Mouse (Mus musculus) midbrain, embryonic 16.5 days (tissue): ENCODE measurements around the gene Spata2. TPM values are rescaled to one million over a fixed set of nuclear protein-coding genes. Genes with fewer than 3 reads are reported as not detected.

ENCODE experiments used
- ATAC-seq: fragments of 200-750 bp; cut with Nextera tagmentation; 2 replicates; pipeline ENCODE4 v1.8.0; 2017; ENCODE audit warnings: moderate TSS enrichment
- H3K27ac ChIP-seq: fragments of 300-500 bp; sonication (generic); 2 replicates; pipeline ENCODE4 v1.5.1; 2014; ENCODE audit warnings: mild to moderate bottlenecking, low read length, mixed read lengths
- H3K27me3 ChIP-seq: fragments of 300-500 bp; sonication (generic); 2 replicates; pipeline ENCODE4 v1.6.1; 2014; ENCODE audit warnings: low read depth, low read length, mixed read lengths; ENCODE audit not compliant: control insufficient read depth, insufficient read depth
- H3K36me3 ChIP-seq: fragments of 300-500 bp; sonication (generic); 2 replicates; pipeline ENCODE4 v1.6.1; 2014; ENCODE audit warnings: mild to moderate bottlenecking, low read length, moderate library complexity, mixed read lengths; ENCODE audit not compliant: control insufficient read depth, insufficient read depth
- H3K4me1 ChIP-seq: fragments of 300-500 bp; sonication (generic); 2 replicates; pipeline ENCODE4 v1.6.1; 2014; ENCODE audit warnings: mild to moderate bottlenecking, low read length, mixed read lengths; ENCODE audit not compliant: control insufficient read depth, insufficient read depth
- H3K4me2 ChIP-seq: fragments of 300-500 bp; sonication (generic); 2 replicates; pipeline ENCODE4 v1.6.1; 2014; ENCODE audit warnings: mild to moderate bottlenecking, low read length, mixed read lengths
- H3K4me3 ChIP-seq: fragments of 300-500 bp; sonication (generic); 2 replicates; pipeline ENCODE4 v1.5.1; 2014; ENCODE audit warnings: low read depth, mild to moderate bottlenecking, low read length, moderate library complexity, mixed read lengths
- H3K9ac ChIP-seq: fragments of 300-500 bp; sonication (generic); 2 replicates; pipeline ENCODE4 v1.6.1; 2014; ENCODE audit warnings: low read depth, low read length, mixed read lengths
- H3K9me3 ChIP-seq: fragments of 300-500 bp; sonication (generic); replicated peaks from 2 replicates; pipeline ENCODE4 v1.6.1; 2014; ENCODE audit warnings: mild to moderate bottlenecking, low read length, mixed read lengths; ENCODE audit not compliant: control insufficient read depth, poor library complexity, severe bottlenecking
- WGBS: fragments of 180-500 bp; shearing (Covaris S2); extraction: QIAGEN DNeasy Blood & Tissue Kit; methylation state at CpG from one replicate; pipeline ENCODE4 v1.1.7; 2014; 5-methylcytosine and 5-hydroxymethylcytosine counted together
- polyA plus RNA-seq: library from polyadenylated mRNA; unstranded; fragments of >200 nt; fragmentation: Nextera tagmentation; extraction: Ambion mirVana; gene quantifications from 2 replicates; pipeline ENCODE4 v1.2.1, GENCODE M21; 2015

The Spata2 gene
- polyA plus RNA-seq, 1 experiment from 2014 or later = 34.4 TPM

GRCm38 (mm10) chr2:167537476-167538297 lies 45.0 kb upstream of the Spata2 start, which contains the start of gene Snai1:
Snai1 (plus strand) TSS chr2:167538195.
- peaks cover 12% of the 10 kb centered on the region for H3K4me1 ChIP-seq

GRCm38 (mm10) chr2:167536320-167536945 lies 43.7 kb upstream of the Spata2 start:
- no peak overlapping the region for H3K4me3 ChIP-seq
- no peak overlapping the region for H3K4me2 ChIP-seq
- H3K36me3 ChIP-seq = no peaks in the 10 kb centered on the region
- peaks cover 36% of the 10 kb centered on the region for H3K27me3 ChIP-seq
- ATAC-seq = no peak
- WGBS = 53% methylated on average over 10 of the region's 10 CpGs
- H3K4me1 ChIP-seq = peaks cover 12% of the 10 kb centered on the region
- H3K9me3 ChIP-seq = no peaks in the 10 kb centered on the region
- no peak overlapping the region for H3K27ac ChIP-seq
- H3K9ac ChIP-seq = no peak overlapping the region

More at GRCm38 (mm10) chr2:167537476-167538297, 45.0 kb upstream of the Spata2 start, which contains the start of gene Snai1:
- H3K9me3 ChIP-seq = no peaks in the 10 kb centered on the region
- no peaks in the 10 kb centered on the region for H3K36me3 ChIP-seq
- 1% methylated on average over 55 of the region's 58 CpGs for WGBS
- ATAC-seq = peak; percentile 95
- H3K9ac ChIP-seq = peak within 1 kb of the TSS; percentile 60
- H3K4me2 ChIP-seq = peak within 1 kb of the TSS; percentile 98
- H3K4me3 ChIP-seq = peak within 1 kb of the TSS; percentile 52
- peaks cover 36% of the 10 kb centered on the region for H3K27me3 ChIP-seq
- no peak within 1 kb of the TSS for H3K27ac ChIP-seq

GRCm38 (mm10) chr2:167533880-167534279 lies 41.2 kb upstream of the Spata2 start:
- H3K9ac ChIP-seq = no peak overlapping the region
- H3K36me3 ChIP-seq = no peaks in the 10 kb centered on the region
- H3K9me3 ChIP-seq = no peaks in the 10 kb centered on the region
- peaks cover 9% of the 10 kb centered on the region for H3K4me1 ChIP-seq
- ATAC-seq = no peak
- H3K27me3 ChIP-seq = peaks cover 25% of the 10 kb centered on the region
- no peak overlapping the region for H3K4me2 ChIP-seq
- H3K27ac ChIP-seq = no peak overlapping the region
- no peak overlapping the region for H3K4me3 ChIP-seq

GRCm38 (mm10) chr2:167532131-167532530 lies 39.4 kb upstream of the Spata2 start:
- H3K4me1 ChIP-seq = no peaks in the 10 kb centered on the region
- no peaks in the 10 kb centered on the region for H3K9me3 ChIP-seq
- no peak overlapping the region for H3K4me2 ChIP-seq
- no peak overlapping the region for H3K4me3 ChIP-seq
- H3K27ac ChIP-seq = no peak overlapping the region
- H3K9ac ChIP-seq = no peak overlapping the region
- ATAC-seq = no peak
- peaks cover 16% of the 10 kb centered on the region for H3K27me3 ChIP-seq
- WGBS = 20% methylated on average over 13 of the region's 13 CpGs
- no peaks in the 10 kb centered on the region for H3K36me3 ChIP-seq

GRCm38 (mm10) chr2:167530536-167530935 lies 37.8 kb upstream of the Spata2 start:
- Histone ChIP-seq H3K4me2 (no peak overlapping the region), H3K27ac (no peak overlapping the region), H3K9ac (no peak overlapping the region), H3K4me3 (no peak overlapping the region), H3K36me3 (no peaks in the 10 kb centered on the region), H3K27me3 (0 out of 2 replicates have a peak, but pooled peaks cover 2% of the 10 kb centered on the region), H3K4me1 (no peaks in the 10 kb centered on the region), H3K9me3 (no peaks in the 10 kb centered on the region)
- ATAC-seq = no peak
- 85% methylated on average over 4 of the region's 4 CpGs for WGBS

GRCm38 (mm10) chr2:167529935-167530513 lies 37.3 kb upstream of the Spata2 start:
- H3K27ac ChIP-seq = no peak overlapping the region
- H3K9me3 ChIP-seq = no peaks in the 10 kb centered on the region
- WGBS = 31% methylated on average over 5 of the region's 5 CpGs
- 0 out of 2 replicates have a peak, but pooled peaks cover under 1% of the 10 kb centered on the region for H3K27me3 ChIP-seq
- no peak overlapping the region for H3K4me2 ChIP-seq
- H3K36me3 ChIP-seq = no peaks in the 10 kb centered on the region
- H3K4me3 ChIP-seq = no peak overlapping the region
- no peaks in the 10 kb centered on the region for H3K4me1 ChIP-seq
- H3K9ac ChIP-seq = no peak overlapping the region
- no peak for ATAC-seq

- H3K9ac ChIP-seq = no peak overlapping the region
- no peak for ATAC-seq
- WGBS = 8% methylated on average over 5 of the region's 5 CpGs
- no peak overlapping the region for H3K4me2 ChIP-seq
- H3K36me3 ChIP-seq = no peaks in the 10 kb centered on the region
- H3K4me3 ChIP-seq = no peak overlapping the region
- H3K9me3 ChIP-seq = no peaks in the 10 kb centered on the region
- H3K27ac ChIP-seq = no peak overlapping the region
- H3K4me1 ChIP-seq = no peaks in the 10 kb centered on the region
- no peaks in the 10 kb centered on the region for H3K27me3 ChIP-seq
Measured at GRCm38 (mm10) chr2:167528278-167528677, 35.6 kb upstream of the Spata2 start.

GRCm38 (mm10) chr2:167519606-167520252 lies 27.0 kb upstream of the Spata2 start:
- no peaks in the 10 kb centered on the region for H3K4me1 ChIP-seq
- H3K4me3 ChIP-seq = no peak overlapping the region
- 83% methylated on average over 5 of the region's 5 CpGs for WGBS
- H3K36me3 ChIP-seq = peaks cover 26% of the 10 kb centered on the region
- no peak overlapping the region for H3K4me2 ChIP-seq
- H3K9me3 ChIP-seq = no peaks in the 10 kb centered on the region
- no peak overlapping the region for H3K27ac ChIP-seq
- no peaks in the 10 kb centered on the region for H3K27me3 ChIP-seq
- ATAC-seq = no peak
- H3K9ac ChIP-seq = no peak overlapping the region
